Mouse (Mus musculus) testis, adult 10 weeks (tissue): ENCODE measurements around the gene Mettl7a1. TPM values are rescaled to one million over a fixed set of nuclear protein-coding genes. Genes with fewer than 3 reads are reported as not detected.

Experiments
- polyA plus RNA-seq: library from polyadenylated mRNA; stranded (reverse); fragments of 350-450 nt; fragmentation: Illumina TruSeq; extraction: RNeasy Lipid Tissue Mini Kit (QIAGEN cat#74804); gene quantifications from one replicate; pipeline ENCODE4 v1.2.3, GENCODE M21; 2014; ENCODE audit warnings: low read depth, low replicate concordance

Mettl7a1 gene
- 6.8 TPM for polyA plus RNA-seq

GRCm38 (mm10) chr15:100304019-100304991 lies at the start of gene Mettl7a1:
Gene Mettl7a1 (plus strand): TSS chr15:100304140.

GRCm38 (mm10) chr15:100280626-100281025 lies 23.3 kb upstream of the Mettl7a1 start, which contains the start of gene Tmprss12:
Gene Tmprss12 (plus strand): TSS chr15:100280837.

GRCm38 (mm10) chr15:100334629-100335028 lies 30.7 kb downstream of the Mettl7a1 start, which contains the start of gene Mettl7a3:
Gene Mettl7a3 (plus strand): TSS chr15:100334929.

GRCm38 (mm10) chr15:100352711-100353250 lies 48.8 kb downstream of the Mettl7a1 start, which contains the start of the genes Methig1 and Mettl7a2:
Gene Methig1 (plus strand): TSS chr15:100353149.
Gene Mettl7a2 (plus strand): TSS chr15:100353200.

GRCm38 (mm10) chr15:100364242-100364641 lies 60.3 kb downstream of the Mettl7a1 start, which contains the start of gene Higd1c:
Gene Higd1c (plus strand): TSS chr15:100364542.

Other genes with a start within 250 kb of the Mettl7a1 start
- 81.9 TPM for gene Atf1, start 76.3 kb upstream of the Mettl7a1 start, polyA plus RNA-seq
- gene Tmprss12, start 23.3 kb upstream of the Mettl7a1 start, polyA plus RNA-seq, result 34.8 TPM
- gene Mettl7a3, start 30.8 kb downstream of the Mettl7a1 start, polyA plus RNA-seq, result not detected
- gene Methig1, start 49.0 kb downstream of the Mettl7a1 start, polyA plus RNA-seq, result not detected
- gene Mettl7a2, start 49.1 kb downstream of the Mettl7a1 start, polyA plus RNA-seq, result not detected
- gene Higd1c, start 60.4 kb downstream of the Mettl7a1 start, polyA plus RNA-seq, result not detected
- 0.17 TPM for gene Gm5475, start 118.0 kb downstream of the Mettl7a1 start, polyA plus RNA-seq
- 10.5 TPM for gene Slc11a2, start 120.9 kb downstream of the Mettl7a1 start, polyA plus RNA-seq
- 8.6 TPM for gene Letmd1, start 164.9 kb downstream of the Mettl7a1 start, polyA plus RNA-seq
- 11.5 TPM for gene Csrnp2, start 191.3 kb downstream of the Mettl7a1 start, polyA plus RNA-seq
- 9.3 TPM for gene Tfcp2, start 247.9 kb downstream of the Mettl7a1 start, polyA plus RNA-seq